ENCODE assay signal across 11 mouse cellular contexts in the genomic region with DNA sequence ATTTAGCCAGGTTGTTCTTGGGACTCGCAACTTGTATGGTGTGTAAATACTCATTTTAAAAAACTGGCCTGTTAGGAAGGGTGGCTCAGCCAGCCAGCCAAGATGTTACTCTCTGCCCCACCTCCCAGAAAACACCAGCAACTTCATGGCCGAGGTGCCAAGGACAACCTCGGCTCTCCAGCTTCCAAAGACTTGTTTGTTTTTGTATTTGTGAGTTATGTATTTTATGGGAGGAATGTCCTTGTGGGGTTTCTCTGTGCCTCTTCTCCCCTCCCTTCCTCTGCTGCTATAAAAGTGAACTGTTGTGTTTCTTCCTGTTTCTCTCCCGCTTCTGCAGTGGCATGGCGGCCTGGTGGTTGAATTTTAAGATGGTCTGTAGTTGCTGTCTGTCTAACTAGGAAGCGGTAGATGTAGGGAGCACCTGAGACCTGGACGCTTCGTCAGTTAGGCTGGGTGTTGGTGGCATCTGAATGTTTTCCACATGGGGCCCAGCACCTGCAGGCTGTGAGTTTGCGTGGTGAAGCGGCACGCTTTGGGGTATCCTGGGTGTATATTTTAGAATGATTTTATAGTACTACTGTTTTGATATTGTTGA.
DNase-seq lines count a peak whose midpoint lies in the region; ATAC-seq and TF ChIP-seq lines count a peak whose summit lies in the region.
"Had no signal": no experiment of that assay in that cellular context is flagged by ENCODE, and none has a peak within 500 bp of the region (broad histone marks: within the 10 kb centered on the region; RNA-seq: fewer than 3 reads in every experiment).

No protein-coding gene starts in this region.

- H3K4me2 ChIP-seq in heart, embryonic 16.5 days (ENCODE audit: low read depth, low read length) = no peak overlapping the region
- no peak overlapping the region for H3K4me2 ChIP-seq in stomach, embryonic 15.5 days
- H3K4me2 ChIP-seq in stomach, postnatal 0 days (replicated peaks; ENCODE audit: low read depth) = no peak overlapping the region
- H3K4me2 ChIP-seq in stomach, embryonic 16.5 days (ENCODE audit: low read depth, low read length) = no peak overlapping the region
- no peak overlapping the region for H3K4me2 ChIP-seq in intestine, postnatal 0 days (replicated peaks; ENCODE audit: low read depth)
- H3K4me2 ChIP-seq: hindbrain, embryonic 12.5 days had no signal

- H3K36me3 ChIP-seq in heart, embryonic 16.5 days (ENCODE audit: control insufficient read depth, insufficient read depth) = no peaks in the 10 kb centered on the region
- peaks cover 2% of the 10 kb centered on the region; the same call in 1 of the 2 replicates for H3K36me3 ChIP-seq in heart, adult 2 months (ENCODE audit: control insufficient read depth, insufficient read depth, low read length)
- no peaks in the 10 kb centered on the region for H3K36me3 ChIP-seq in stomach, embryonic 15.5 days
- no peaks in the 10 kb centered on the region for H3K36me3 ChIP-seq in stomach, postnatal 0 days (ENCODE audit: control insufficient read depth, insufficient read depth, low read length)
- no peaks in the 10 kb centered on the region for H3K36me3 ChIP-seq in stomach, embryonic 16.5 days (ENCODE audit: control insufficient read depth, insufficient read depth, low read length)
- H3K36me3 ChIP-seq in intestine, postnatal 0 days (ENCODE audit: control insufficient read depth, insufficient read depth) = no peaks in the 10 kb centered on the region
- H3K36me3 ChIP-seq: hindbrain, embryonic 12.5 days had no signal

- no peak overlapping the region for H3K4me3 ChIP-seq in heart, embryonic 16.5 days (ENCODE audit: low read length)
- H3K4me3 ChIP-seq in heart, adult 2 months = no peak overlapping the region
- H3K4me3 ChIP-seq in stomach, embryonic 15.5 days (replicated peaks) = no peak overlapping the region
- H3K4me3 ChIP-seq in stomach, postnatal 0 days (ENCODE audit: low read depth, low read length) = no peak overlapping the region
- no peak overlapping the region for H3K4me3 ChIP-seq in stomach, embryonic 16.5 days (replicated peaks; ENCODE audit: low read length)
- H3K4me3 ChIP-seq in intestine, postnatal 0 days (ENCODE audit: low read depth, low read length) = no peak overlapping the region
- H3K4me3 ChIP-seq: erythroblast, embryonic 14.5 days; hindbrain, embryonic 12.5 days had no signal

- no peaks in the 10 kb centered on the region for H3K79me2 ChIP-seq in heart, adult 2 months (replicated peaks; ENCODE audit: control insufficient read depth, insufficient read depth, low read length)

- 81% methylated on average over 11 of the region's 11 CpGs for WGBS in heart, embryonic 16.5 days
- 80% methylated on average over 11 of the region's 11 CpGs for WGBS in heart, adult 2 months
- WGBS in stomach, embryonic 15.5 days = 78% methylated on average over 11 of the region's 11 CpGs
- 75% methylated on average over 11 of the region's 11 CpGs for WGBS in stomach, postnatal 0 days
- 75% methylated on average over 11 of the region's 11 CpGs for WGBS in stomach, embryonic 16.5 days
- 64% methylated on average over 11 of the region's 11 CpGs for WGBS in intestine, postnatal 0 days

- no peak overlapping the region for H3K9ac ChIP-seq in heart, embryonic 16.5 days (ENCODE audit: low read length)
- H3K9ac ChIP-seq in heart, adult 2 months (ENCODE audit: low read depth, low read length) = no peak overlapping the region
- H3K9ac ChIP-seq in stomach, embryonic 15.5 days = no peak overlapping the region
- no peak overlapping the region for H3K9ac ChIP-seq in stomach, postnatal 0 days (ENCODE audit: low read length)
- no peak overlapping the region for H3K9ac ChIP-seq in stomach, embryonic 16.5 days (ENCODE audit: low read length)
- no peak overlapping the region for H3K9ac ChIP-seq in intestine, postnatal 0 days (ENCODE audit: low read depth, low read length)
- H3K9ac ChIP-seq: hindbrain, embryonic 12.5 days had no signal

- ATAC-seq in heart, embryonic 16.5 days (replicated peaks; ENCODE audit: extremely low read depth, insufficient read depth, low FRiP score) = no peak
- peak; percentile 47; the same call in 1 of the 2 replicates for ATAC-seq in stomach, embryonic 15.5 days (ENCODE audit: insufficient read depth, low FRiP score, low read depth)
- no peak for ATAC-seq in stomach, postnatal 0 days (ENCODE audit: low FRiP score, low TSS enrichment)
- ATAC-seq in stomach, embryonic 16.5 days (ENCODE audit: insufficient read depth, low FRiP score) = no peak
- ATAC-seq in megakaryocyte progenitor cell, adult 5-6 weeks (replicated peaks; ENCODE audit: poor library complexity) = no peak
- no peak for ATAC-seq in intestine, postnatal 0 days

- intact Hi-C loops in heart, adult 2 months (cut with DNase I) = no loop called here

- H3K9me3 ChIP-seq in heart, embryonic 16.5 days (replicated peaks; ENCODE audit: control insufficient read depth, low read length) = no peaks in the 10 kb centered on the region
- no peaks in the 10 kb centered on the region for H3K9me3 ChIP-seq in stomach, embryonic 15.5 days
- H3K9me3 ChIP-seq in stomach, postnatal 0 days (ENCODE audit: control insufficient read depth, low read length) = no peaks in the 10 kb centered on the region
- H3K9me3 ChIP-seq in stomach, embryonic 16.5 days (replicated peaks; ENCODE audit: control insufficient read depth, low read length) = no peaks in the 10 kb centered on the region
- H3K9me3 ChIP-seq in intestine, postnatal 0 days (ENCODE audit: control insufficient read depth) = no peaks in the 10 kb centered on the region
- H3K9me3 ChIP-seq: hindbrain, embryonic 12.5 days had no signal

- no peaks in the 10 kb centered on the region for H3K27me3 ChIP-seq in heart, embryonic 16.5 days (ENCODE audit: control insufficient read depth, insufficient read depth, low read length)
- H3K27me3 ChIP-seq in heart, adult 2 months (ENCODE audit: control insufficient read depth, insufficient read depth, low read length) = no peaks in the 10 kb centered on the region
- H3K27me3 ChIP-seq in stomach, embryonic 15.5 days (replicated peaks) = no peaks in the 10 kb centered on the region
- H3K27me3 ChIP-seq in stomach, postnatal 0 days (ENCODE audit: control insufficient read depth, insufficient read depth, low read length) = no peaks in the 10 kb centered on the region
- no peaks in the 10 kb centered on the region for H3K27me3 ChIP-seq in stomach, embryonic 16.5 days (ENCODE audit: control insufficient read depth, insufficient read depth, low read length)
- no peaks in the 10 kb centered on the region for H3K27me3 ChIP-seq in intestine, postnatal 0 days (replicated peaks; ENCODE audit: control insufficient read depth, insufficient read depth, low read length)
- H3K27me3 ChIP-seq: hindbrain, embryonic 12.5 days had no signal

- no peak for TF ChIP-seq EP300 in heart, adult 2 months (IDR thresholded peaks at IDR 0.05; ENCODE audit: insufficient read depth, low read depth, low read length)
- TF ChIP-seq EP300 in stomach, postnatal 0 days (optimal IDR thresholded peaks at IDR 0.05) = no peak

- TF ChIP-seq POLR2A in heart, adult 2 months (IDR thresholded peaks at IDR 0.05; ENCODE audit: insufficient read depth, low read depth, low read length) = no peak

- peak overlapping the region; percentile 43; the same call in 1 of the 2 replicates for H3K27ac ChIP-seq in heart, embryonic 16.5 days (ENCODE audit: low read length)
- H3K27ac ChIP-seq in heart, adult 2 months = no peak overlapping the region
- no peak overlapping the region for H3K27ac ChIP-seq in stomach, embryonic 15.5 days
- no peak overlapping the region for H3K27ac ChIP-seq in stomach, postnatal 0 days (replicated peaks)
- peak overlapping the region; percentile 32 for H3K27ac ChIP-seq in stomach, embryonic 16.5 days (ENCODE audit: low read length)
- H3K27ac ChIP-seq in intestine, postnatal 0 days (ENCODE audit: low read depth, low read length) = no peak overlapping the region
- H3K27ac ChIP-seq: hindbrain, embryonic 12.5 days had no signal

- TF ChIP-seq CTCF in heart, adult 2 months (IDR thresholded peaks at IDR 0.05) = no peak
- TF ChIP-seq CTCF in stomach, postnatal 0 days (IDR thresholded peaks at IDR 0.05; ENCODE audit: low read depth) = no peak
- no peak for TF ChIP-seq CTCF in intestine, postnatal 0 days (IDR thresholded peaks at IDR 0.05; ENCODE audit: low read depth)

- H3K4me1 ChIP-seq in heart, embryonic 16.5 days (ENCODE audit: control insufficient read depth, insufficient read depth, low read length) = peaks cover 10% of the 10 kb centered on the region
- H3K4me1 ChIP-seq in heart, adult 2 months (ENCODE audit: control insufficient read depth, insufficient read depth, low read length) = peaks cover 3% of the 10 kb centered on the region; the same call in 1 of the 2 replicates
- peaks cover 9% of the 10 kb centered on the region; the same call in 1 of the 2 replicates for H3K4me1 ChIP-seq in stomach, embryonic 15.5 days
- H3K4me1 ChIP-seq in stomach, postnatal 0 days (replicated peaks; ENCODE audit: control insufficient read depth, insufficient read depth) = no peaks in the 10 kb centered on the region
- H3K4me1 ChIP-seq in stomach, embryonic 16.5 days (ENCODE audit: control insufficient read depth, insufficient read depth, low read length) = 0 out of 2 replicates have a peak, but pooled peaks cover 9% of the 10 kb centered on the region
- H3K4me1 ChIP-seq in intestine, postnatal 0 days (replicated peaks; ENCODE audit: control insufficient read depth, insufficient read depth, low read length) = no peaks in the 10 kb centered on the region

- no peak for DNase-seq in heart, adult 2 months
- no peak for DNase-seq in stomach, postnatal 0 days (ENCODE audit: low spot score)
- no peak for DNase-seq in kidney, postnatal 10 days
- DNase-seq: right cerebral cortex, postnatal 14 days had no signal

Comparison
In these comparisons a context has a peak if more than half of its experiments do, and no peak if none do; other contexts are left out.
1. H3K27ac ChIP-seq: peak in heart, embryonic 16.5 days (single experiment) and stomach, embryonic 16.5 days (single experiment); none in heart, adult 2 months (single experiment), stomach, embryonic 15.5 days (single experiment), stomach, postnatal 0 days (single experiment) and intestine, postnatal 0 days (single experiment).